Mouse (Mus musculus) hindbrain, embryonic 11.5 days (tissue): ENCODE data around the gene Pir. TPM values are rescaled to one million over a fixed set of nuclear protein-coding genes. Genes with fewer than 3 reads are reported as not detected.

Experiments
- ATAC-seq: fragments of 200-750 bp; cut with Nextera tagmentation; 2 replicates; pipeline ENCODE4 v1.8.0; 2017; ENCODE audit warnings: mild to moderate bottlenecking, moderate TSS enrichment, moderate library complexity; ENCODE audit not compliant: low FRiP score
- DNase-seq: peaks from one replicate; pipeline ENCODE4 v3.0.0-alpha.2; 2015; ENCODE audit warnings: low spot score
- H3K27ac ChIP-seq: fragments of 300-500 bp; sonication (generic); 2 replicates; pipeline ENCODE4 v1.5.1; 2014; ENCODE audit warnings: mild to moderate bottlenecking, low read depth, low read length
- H3K27me3 ChIP-seq: fragments of 300-500 bp; sonication (generic); 2 replicates; pipeline ENCODE4 v1.6.1; 2014; ENCODE audit warnings: mild to moderate bottlenecking, low read length, moderate library complexity, mixed read lengths; ENCODE audit not compliant: control insufficient read depth, insufficient read depth
- H3K36me3 ChIP-seq: fragments of 300-500 bp; sonication (generic); 2 replicates; pipeline ENCODE4 v1.6.1; 2014; ENCODE audit warnings: mild to moderate bottlenecking, low read length, moderate library complexity, mixed read lengths; ENCODE audit not compliant: control insufficient read depth, insufficient read depth
- H3K4me1 ChIP-seq: fragments of 300-500 bp; sonication (generic); replicated peaks from 2 replicates; pipeline ENCODE4 v1.6.1; 2014; ENCODE audit warnings: low read length, mixed read lengths; ENCODE audit not compliant: control insufficient read depth, insufficient read depth
- H3K4me2 ChIP-seq: fragments of 300-500 bp; sonication (generic); replicated peaks from 2 replicates; pipeline ENCODE4 v1.6.1; 2014; ENCODE audit warnings: mild to moderate bottlenecking, low read depth, low read length
- H3K4me3 ChIP-seq: fragments of 300-500 bp; sonication (generic); 2 replicates; pipeline ENCODE4 v1.5.1; 2014; ENCODE audit warnings: low read depth, low read length
- H3K9ac ChIP-seq: fragments of 300-500 bp; sonication (generic); 2 replicates; pipeline ENCODE4 v1.6.1; 2014; ENCODE audit warnings: low read depth, low read length
- H3K9me3 ChIP-seq: fragments of 300-500 bp; sonication (generic); 2 replicates; pipeline ENCODE4 v1.6.1; 2016; ENCODE audit warnings: low read length; ENCODE audit not compliant: control insufficient read depth
- WGBS: fragments of 180-500 bp; shearing (Covaris S2); extraction: QIAGEN DNeasy Blood & Tissue Kit; methylation state at CpG from one replicate; pipeline ENCODE4 v1.1.7; 2014; 5-methylcytosine and 5-hydroxymethylcytosine counted together
- polyA plus RNA-seq: library from polyadenylated mRNA; unstranded; fragments of >200 nt; fragmentation: Nextera tagmentation; extraction: Ambion mirVana; gene quantifications from 2 replicates; pipeline ENCODE4 v1.2.1, GENCODE M21; 2014

Gene Pir
- polyA plus RNA-seq, 1 experiment from 2014 or later: 7.2 TPM

GRCm38 (mm10) chrX:164420518-164420917, 151.3 kb downstream of the Pir start:
- no peak for ATAC-seq
- peak overlapping the region; percentile 60 for H3K9ac ChIP-seq
- no peaks in the 10 kb centered on the region for H3K4me1 ChIP-seq
- H3K27me3 ChIP-seq: no peaks in the 10 kb centered on the region
- H3K4me2 ChIP-seq: peak overlapping the region; percentile 29
- DNase-seq: no peak
- H3K9me3 ChIP-seq: no peaks in the 10 kb centered on the region
- no peak overlapping the region for H3K27ac ChIP-seq
- H3K36me3 ChIP-seq: no peaks in the 10 kb centered on the region
- WGBS: 59% methylated on average over 3 of the region's 3 CpGs
- peak overlapping the region; percentile 53 for H3K4me3 ChIP-seq

Other genes starting within 250 kb of the Pir start
- gene Car5b, start 241.4 kb upstream of the Pir start, polyA plus RNA-seq: 0.23 and 0.46 TPM in 2 replicates
- gene Siah1b, start 192.9 kb upstream of the Pir start, polyA plus RNA-seq: 39.7 and 43.5 TPM in 2 replicates
- gene Cltrn, start 180.5 kb upstream of the Pir start, polyA plus RNA-seq: 0.43 and 1.0 TPM in 2 replicates
- 0.22 and 0.88 TPM in 2 replicates for gene Ace2, start 130.0 kb upstream of the Pir start, polyA plus RNA-seq
- gene Bmx, start 11.2 kb upstream of the Pir start, polyA plus RNA-seq: 0.17 and 0.28 TPM in 2 replicates
- gene Vegfd, start 104.0 kb downstream of the Pir start, polyA plus RNA-seq: 1.1 and 1.6 TPM in 2 replicates
- 14.2 and 14.3 TPM in 2 replicates for gene Piga, start 150.4 kb downstream of the Pir start, polyA plus RNA-seq
- gene Asb11, start 167.6 kb downstream of the Pir start, polyA plus RNA-seq: not detected in 2 replicates
- 0.86 and 1.1 TPM in 2 replicates for gene Asb9, start 237.0 kb downstream of the Pir start, polyA plus RNA-seq